Mouse (Mus musculus) heart, embryonic 10.5 days (tissue): ENCODE measurements around the gene Iqgap1. TPM values are rescaled to one million over a fixed set of nuclear protein-coding genes. Genes with fewer than 3 reads are reported as not detected.
A peak's percentile ranks its signal among the peaks of the same experiment; 100 is the strongest.
"Not testable (repeated sequence)": the region's sequence is repeated elsewhere in the genome, so short reads cannot be mapped to it uniquely, and the experiment has no call there.

Source experiments
- DNase-seq: peaks from one replicate; pipeline ENCODE4 v3.0.0-alpha.2; 2017; ENCODE audit warnings: low spot score
- H3K27ac ChIP-seq: fragments of 300-500 bp; sonication (generic); 2 replicates; pipeline ENCODE4 v1.5.1; 2016; ENCODE audit warnings: mild to moderate bottlenecking
- H3K27me3 ChIP-seq: fragments of 300-500 bp; sonication (generic); 2 replicates; pipeline ENCODE4 v1.6.1; 2016; ENCODE audit warnings: mild to moderate bottlenecking; ENCODE audit not compliant: poor library complexity, insufficient read depth, severe bottlenecking
- H3K36me3 ChIP-seq: fragments of 300-500 bp; sonication (generic); 2 replicates; pipeline ENCODE4 v1.6.1; 2016; ENCODE audit warnings: mild to moderate bottlenecking, moderate library complexity
- H3K4me1 ChIP-seq: fragments of 300-500 bp; sonication (generic); 2 replicates; pipeline ENCODE4 v1.6.1; 2016; ENCODE audit warnings: mild to moderate bottlenecking
- H3K4me3 ChIP-seq: fragments of 300-500 bp; sonication (generic); 2 replicates; pipeline ENCODE4 v1.5.1; 2016; ENCODE audit warnings: mild to moderate bottlenecking, moderate library complexity
- H3K9me3 ChIP-seq: fragments of 300-500 bp; sonication (generic); 2 replicates; pipeline ENCODE4 v1.6.1; 2016; ENCODE audit warnings: mild to moderate bottlenecking, moderate library complexity
- WGBS: fragments of 180-500 bp; shearing (Covaris S2); methylation state at CpG from one replicate; pipeline ENCODE4 v1.1.7; 2016; 5-methylcytosine and 5-hydroxymethylcytosine counted together
- polyA plus RNA-seq: library from polyadenylated mRNA; unstranded; fragments of >200 nt; fragmentation: Nextera tagmentation; extraction: Ambion mirVana; gene quantifications from 2 replicates; pipeline ENCODE4 v1.2.1, GENCODE M21; 2016

Gene Iqgap1
- polyA plus RNA-seq, 1 experiment from 2014 or later = 39.5 TPM

DNA sequence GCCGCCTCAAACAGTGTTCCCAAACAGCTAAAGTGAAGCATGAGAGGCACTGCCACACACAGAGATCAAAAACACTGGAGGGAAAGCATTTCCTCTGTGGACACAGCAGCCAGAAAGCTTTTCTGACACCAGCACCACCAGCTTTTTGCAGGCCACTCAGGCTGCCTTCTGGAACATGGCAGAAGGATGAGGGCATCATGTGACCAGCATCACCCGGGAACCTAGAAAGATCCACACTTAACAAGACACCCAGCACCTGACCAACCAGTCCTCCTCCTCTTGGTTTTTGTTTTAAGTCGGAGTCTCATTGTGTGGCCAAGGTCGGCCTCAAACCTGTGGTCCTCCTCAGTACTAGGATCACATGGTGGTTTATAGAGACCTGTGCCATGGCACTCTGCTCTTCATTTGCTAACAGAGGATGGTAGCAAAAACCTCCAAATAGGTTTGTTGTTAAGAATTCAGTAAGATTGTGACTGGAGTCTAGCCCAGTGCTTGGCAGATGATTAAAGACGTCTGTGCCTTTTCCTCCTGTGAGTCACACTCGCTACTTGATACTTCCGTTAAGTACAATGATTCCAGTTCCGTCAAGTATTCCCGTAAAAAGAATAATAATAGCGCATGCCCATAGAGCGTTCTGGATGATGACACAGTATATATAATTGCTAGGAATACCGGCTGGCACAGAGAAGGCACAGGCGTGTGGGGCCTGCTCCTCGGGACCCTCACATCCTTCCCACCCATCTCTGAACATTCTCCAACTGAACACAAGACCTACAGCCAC is 51.8 kb downstream of the Iqgap1 start:
- no peaks in the 10 kb centered on the region for H3K9me3 ChIP-seq
- 75% methylated on average over 14 of the region's 14 CpGs for WGBS
- H3K36me3 ChIP-seq = no peaks in the 10 kb centered on the region
- peaks cover 25% of the 10 kb centered on the region for H3K4me1 ChIP-seq
- H3K27me3 ChIP-seq = no peaks in the 10 kb centered on the region
- H3K4me3 ChIP-seq = no peak overlapping the region
- peak overlapping the region; percentile 36 for H3K27ac ChIP-seq
- DNase-seq = no peak

- H3K4me3 ChIP-seq = no peak overlapping the region
- H3K9me3 ChIP-seq = no peaks in the 10 kb centered on the region
- H3K4me1 ChIP-seq = peaks cover 22% of the 10 kb centered on the region
- no peaks in the 10 kb centered on the region for H3K27me3 ChIP-seq
- no peak for DNase-seq
- WGBS = 86% methylated on average over 2 of the region's 2 CpGs
- H3K27ac ChIP-seq = no peak overlapping the region
- H3K36me3 ChIP-seq = peaks cover 18% of the 10 kb centered on the region
Measured at GRCm38 (mm10) chr7:80770466-80770865, 55.3 kb downstream of the Iqgap1 start.

- H3K36me3 ChIP-seq = peaks cover 36% of the 10 kb centered on the region
- 86% methylated on average over 11 of the region's 11 CpGs for WGBS
- no peak for DNase-seq
- H3K9me3 ChIP-seq = no peaks in the 10 kb centered on the region
- peaks cover 29% of the 10 kb centered on the region for H3K4me1 ChIP-seq
- no peak overlapping the region for H3K4me3 ChIP-seq
- no peaks in the 10 kb centered on the region for H3K27me3 ChIP-seq
- H3K27ac ChIP-seq = no peak overlapping the region
Measured at GRCm38 (mm10) chr7:80766861-80767312, 58.9 kb downstream of the Iqgap1 start.

DNA sequence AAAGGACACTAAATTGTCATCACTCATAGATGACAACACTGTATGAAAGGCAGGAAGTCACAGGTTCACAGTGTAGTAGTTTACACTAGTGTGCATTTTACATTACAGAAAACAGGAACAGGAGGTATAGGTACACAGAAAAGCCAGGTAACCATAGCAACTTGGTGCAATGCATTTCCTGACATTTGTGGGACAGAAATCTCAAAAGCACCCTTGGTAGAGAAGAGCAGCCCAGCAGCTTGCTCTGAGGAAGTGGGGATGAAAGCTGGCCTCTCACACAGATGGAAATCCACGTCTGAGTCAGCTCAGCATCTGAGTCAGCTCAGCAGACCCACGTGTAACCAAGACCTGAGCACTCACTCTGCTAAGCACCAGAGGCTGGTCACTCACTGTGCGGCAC is 59.7 kb downstream of the Iqgap1 start:
- H3K27me3 ChIP-seq = no peaks in the 10 kb centered on the region
- H3K4me1 ChIP-seq = peaks cover 29% of the 10 kb centered on the region
- 60% methylated on average over 3 of the region's 3 CpGs for WGBS
- peaks cover 40% of the 10 kb centered on the region for H3K36me3 ChIP-seq
- H3K9me3 ChIP-seq = no peaks in the 10 kb centered on the region
- no peak for DNase-seq
- H3K27ac ChIP-seq = 0 out of 2 replicates have a peak overlapping the region, but pooled peaks have one; percentile 13
- no peak overlapping the region for H3K4me3 ChIP-seq

GRCm38 (mm10) chr7:80763864-80764437 is 61.8 kb downstream of the Iqgap1 start:
- DNase-seq = no peak
- Histone ChIP-seq H3K4me3 (no peak overlapping the region), H3K27ac (peak overlapping the region; percentile 56), H3K4me1 (peaks cover 20% of the 10 kb centered on the region), H3K9me3 (no peaks in the 10 kb centered on the region), H3K27me3 (no peaks in the 10 kb centered on the region), H3K36me3 (peaks cover 61% of the 10 kb centered on the region)
- WGBS = 74% methylated on average over 7 of the region's 7 CpGs

GRCm38 (mm10) chr7:80762297-80762696 is 63.5 kb downstream of the Iqgap1 start:
- H3K36me3 ChIP-seq = peaks cover 75% of the 10 kb centered on the region
- DNase-seq = no peak
- no peak overlapping the region for H3K27ac ChIP-seq
- H3K4me3 ChIP-seq = no peak overlapping the region
- H3K9me3 ChIP-seq = no peaks in the 10 kb centered on the region
- 79% methylated on average over 8 of the region's 8 CpGs for WGBS
- peaks cover 13% of the 10 kb centered on the region for H3K4me1 ChIP-seq
- H3K27me3 ChIP-seq = no peaks in the 10 kb centered on the region

GRCm38 (mm10) chr7:80754086-80754485 is 71.7 kb downstream of the Iqgap1 start:
- no peak for DNase-seq
- 0 out of 2 replicates have a peak, but pooled peaks cover 3% of the 10 kb centered on the region for H3K4me1 ChIP-seq
- WGBS = 91% methylated on average over 2 of the region's 2 CpGs
- no peak overlapping the region for H3K27ac ChIP-seq
- H3K36me3 ChIP-seq = peaks cover 89% of the 10 kb centered on the region
- H3K4me3 ChIP-seq = no peak overlapping the region
- H3K9me3 ChIP-seq = no peaks in the 10 kb centered on the region
- no peaks in the 10 kb centered on the region for H3K27me3 ChIP-seq

DNA sequence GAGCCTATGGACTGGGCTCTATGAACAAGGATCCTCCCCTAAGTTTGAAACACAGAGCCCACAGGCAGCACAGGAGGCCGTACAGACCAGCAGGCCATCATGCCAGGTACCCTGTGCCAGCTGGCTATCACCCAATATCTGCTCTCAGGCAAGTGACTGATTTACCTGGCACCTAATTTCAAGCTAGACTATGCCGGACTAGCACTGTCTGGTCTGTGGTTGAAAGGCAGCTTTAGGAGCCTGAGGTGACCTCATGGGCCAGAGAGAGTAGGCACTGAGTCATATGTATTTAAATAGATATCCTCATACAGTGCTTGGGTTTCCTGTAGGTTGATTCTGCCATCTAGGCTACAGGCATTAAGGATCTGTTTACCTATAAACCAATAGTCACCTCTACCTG is 72.2 kb downstream of the Iqgap1 start:
- Histone ChIP-seq H3K27ac (no peak overlapping the region), H3K4me1 (0 out of 2 replicates have a peak, but pooled peaks cover 3% of the 10 kb centered on the region), H3K36me3 (peaks cover 89% of the 10 kb centered on the region), H3K9me3 (no peaks in the 10 kb centered on the region), H3K4me3 (no peak overlapping the region), H3K27me3 (no peaks in the 10 kb centered on the region)
- DNase-seq = no peak
- WGBS = 85% methylated on average over 2 of the region's 2 CpGs

DNA sequence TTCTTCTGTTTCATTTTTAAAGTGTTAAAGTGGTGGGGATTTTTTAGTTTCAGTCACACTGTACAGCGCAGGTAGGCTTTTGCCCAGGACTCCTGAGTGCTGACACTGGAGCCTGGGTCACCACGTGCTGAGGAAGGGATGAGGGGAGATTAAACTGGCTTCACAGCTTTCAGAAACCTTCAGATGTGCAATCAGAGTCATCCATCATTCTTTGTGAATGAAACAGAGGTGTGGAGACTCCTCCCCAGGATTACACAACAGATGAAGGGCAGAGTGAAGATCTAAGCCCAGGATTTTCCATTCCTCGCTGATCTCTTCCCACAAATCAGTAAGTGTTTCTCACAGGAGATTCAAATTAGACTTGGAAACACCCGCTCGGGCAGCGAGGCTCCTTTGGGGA is 76.2 kb downstream of the Iqgap1 start:
- 71% methylated on average over 6 of the region's 6 CpGs for WGBS
- no peak overlapping the region for H3K4me3 ChIP-seq
- no peaks in the 10 kb centered on the region for H3K27me3 ChIP-seq
- no peak overlapping the region for H3K27ac ChIP-seq
- no peaks in the 10 kb centered on the region for H3K9me3 ChIP-seq
- H3K36me3 ChIP-seq = peaks cover 69% of the 10 kb centered on the region
- DNase-seq = no peak
- H3K4me1 ChIP-seq = peaks cover 34% of the 10 kb centered on the region

DNA sequence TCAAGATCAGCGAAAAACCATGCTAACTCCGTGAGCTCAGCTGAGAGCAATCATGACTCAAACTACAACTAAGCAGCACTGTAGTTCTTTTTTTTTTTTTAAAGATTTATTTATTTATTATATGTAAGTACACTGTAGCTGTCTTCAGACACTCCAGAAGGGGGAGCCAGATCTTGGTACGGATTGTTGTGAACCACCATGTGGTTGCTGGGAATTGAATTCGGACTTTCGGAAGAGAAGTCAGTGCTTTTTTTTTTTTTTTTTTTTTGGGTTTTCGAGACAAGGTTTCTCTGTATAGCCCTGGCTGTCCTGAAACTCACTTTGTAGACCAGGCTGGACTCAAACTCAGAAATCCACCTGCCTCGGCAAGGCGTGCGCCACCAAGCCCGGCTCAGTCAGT is 76.7 kb downstream of the Iqgap1 start:
- not testable (repeated sequence) for H3K9me3 ChIP-seq, DNase-seq, H3K27ac ChIP-seq, H3K27me3 ChIP-seq, H3K4me3 ChIP-seq
- H3K4me1 ChIP-seq = peaks cover 37% of the 10 kb centered on the region
- WGBS = 92% methylated on average over 10 of the region's 10 CpGs
- H3K36me3 ChIP-seq = peaks cover 70% of the 10 kb centered on the region

GRCm38 (mm10) chr7:80747371-80747770 is 78.4 kb downstream of the Iqgap1 start:
- no peak for DNase-seq
- Histone ChIP-seq H3K36me3 (peaks cover 70% of the 10 kb centered on the region), H3K4me3 (no peak overlapping the region), H3K27me3 (no peaks in the 10 kb centered on the region), H3K4me1 (peaks cover 41% of the 10 kb centered on the region), H3K9me3 (no peaks in the 10 kb centered on the region), H3K27ac (peak overlapping the region; percentile 84)
- 58% methylated on average over 7 of the region's 7 CpGs for WGBS

GRCm38 (mm10) chr7:80746166-80746761 is 79.5 kb downstream of the Iqgap1 start:
- Histone ChIP-seq H3K27ac (peak overlapping the region; percentile 84), H3K9me3 (no peaks in the 10 kb centered on the region), H3K36me3 (peaks cover 70% of the 10 kb centered on the region), H3K4me3 (0 out of 2 replicates have a peak overlapping the region, but pooled peaks have one; percentile 16), H3K4me1 (peaks cover 46% of the 10 kb centered on the region), H3K27me3 (no peaks in the 10 kb centered on the region)
- 34% methylated on average over 5 of the region's 5 CpGs for WGBS
- no peak for DNase-seq

DNA sequence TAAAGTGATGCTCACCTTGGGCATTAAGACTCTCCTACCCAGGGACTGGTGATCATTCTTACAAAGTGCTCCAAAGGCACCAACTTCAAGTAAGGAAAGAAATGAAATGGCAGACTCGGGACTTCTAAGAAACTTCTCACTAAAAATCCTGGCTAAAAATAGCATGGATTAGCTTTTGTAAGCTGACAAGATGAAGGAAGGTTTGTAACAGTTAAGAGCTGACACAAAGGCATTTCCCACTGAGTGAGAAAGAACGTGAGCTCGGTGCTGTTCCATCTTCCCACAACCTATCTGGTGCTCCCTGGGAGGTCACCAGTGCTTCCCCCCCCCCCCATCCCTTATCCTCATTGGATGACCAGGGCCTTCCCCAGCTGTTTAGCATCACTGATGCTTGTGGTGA is 80.0 kb downstream of the Iqgap1 start:
- Histone ChIP-seq H3K9me3 (no peaks in the 10 kb centered on the region), H3K27ac (peak overlapping the region; percentile 84), H3K36me3 (peaks cover 68% of the 10 kb centered on the region), H3K4me1 (peaks cover 47% of the 10 kb centered on the region), H3K27me3 (no peaks in the 10 kb centered on the region), H3K4me3 (no peak overlapping the region)
- no peak for DNase-seq
- WGBS = 12% methylated on average over 3 of the region's 3 CpGs
